Mouse (Mus musculus): Measurements from ENCODE around the gene Mgam.
"Not testable (repeated sequence)": the region's sequence is repeated elsewhere in the genome, so short reads cannot be mapped to it uniquely, and the experiment has no call there.

Mgam gene

DNA sequence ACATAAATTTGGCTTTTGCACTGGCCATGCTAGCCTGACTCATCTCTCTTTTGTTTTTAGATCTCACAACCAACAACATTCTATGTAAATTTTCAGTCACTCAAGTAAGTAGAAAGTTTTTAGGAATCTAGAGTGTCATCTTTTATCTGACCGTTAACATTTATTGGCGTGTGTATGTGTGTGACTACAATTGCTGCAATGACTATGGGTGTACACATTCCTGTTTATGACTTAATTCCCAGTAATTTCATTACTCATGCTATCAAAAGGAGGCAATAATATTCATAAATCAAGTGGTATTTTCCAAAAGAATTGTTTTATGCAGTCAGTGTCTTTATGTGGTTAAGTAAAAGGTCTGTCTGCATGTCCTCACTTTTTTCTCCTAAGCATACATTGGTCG, 110.9 kb downstream of the Mgam start:
- no peak for DNase-seq (ENCODE audit: low spot score)

DNA sequence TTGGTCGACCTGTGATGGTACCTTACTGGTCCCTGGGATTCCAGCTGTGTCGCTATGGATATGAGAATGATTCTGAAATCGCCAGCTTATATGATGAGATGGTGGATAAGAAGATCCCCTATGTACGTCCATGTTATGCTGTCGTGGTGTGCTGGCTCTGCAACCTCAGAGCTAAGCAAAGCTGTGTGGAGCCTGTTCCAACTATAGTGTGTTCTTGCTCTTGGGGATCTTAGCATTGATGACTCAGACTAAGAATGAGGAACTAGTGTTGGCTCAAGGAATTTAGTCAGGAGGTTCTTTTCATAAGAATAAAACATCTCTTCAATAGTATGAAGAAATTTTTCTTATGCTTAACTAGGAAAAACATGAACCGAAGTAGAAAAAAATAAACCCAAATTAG, 120.4 kb downstream of the Mgam start:
- not testable (repeated sequence) for DNase-seq (ENCODE audit: low spot score)

DNA sequence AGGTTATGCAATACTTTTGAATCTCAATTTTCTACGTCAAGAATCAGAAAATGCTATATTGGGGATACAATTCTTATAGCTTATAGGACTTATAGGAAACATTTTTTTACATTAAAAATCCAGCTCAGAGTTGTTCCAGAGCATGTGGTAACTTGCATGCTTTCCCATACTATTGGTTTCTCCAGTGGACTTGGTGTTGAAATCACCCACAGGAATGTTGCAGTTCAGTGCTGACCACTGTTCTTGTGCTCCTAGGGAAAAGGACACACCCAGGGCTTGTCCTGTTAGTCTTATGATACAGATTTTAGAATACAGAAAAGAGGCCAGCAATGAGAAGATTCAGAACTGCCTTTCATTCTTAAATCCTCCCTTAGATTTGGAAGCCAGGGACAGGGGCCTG, 127.3 kb downstream of the Mgam start:
- no peak for DNase-seq (ENCODE audit: low spot score)

DNA sequence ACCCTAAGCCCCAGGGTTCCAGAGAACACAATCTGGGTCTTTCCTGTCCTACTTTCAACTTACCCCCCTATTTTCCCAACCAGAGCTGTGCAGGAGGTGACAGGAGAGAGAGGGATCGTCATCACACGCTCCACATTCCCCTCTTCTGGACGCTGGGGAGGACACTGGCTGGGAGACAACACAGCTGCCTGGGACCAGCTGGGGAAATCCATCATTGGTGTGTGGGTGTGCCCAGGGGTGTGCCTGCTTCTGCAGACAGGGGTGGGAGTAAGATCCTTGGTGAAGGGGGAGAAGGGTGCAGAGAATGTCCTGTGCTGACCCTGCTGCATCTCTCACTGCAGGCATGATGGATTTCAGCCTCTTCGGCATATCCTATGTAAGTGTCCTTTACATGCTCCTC, 128.7 kb downstream of the Mgam start:
- DNase-seq (ENCODE audit: low spot score) = not testable (repeated sequence)

DNA sequence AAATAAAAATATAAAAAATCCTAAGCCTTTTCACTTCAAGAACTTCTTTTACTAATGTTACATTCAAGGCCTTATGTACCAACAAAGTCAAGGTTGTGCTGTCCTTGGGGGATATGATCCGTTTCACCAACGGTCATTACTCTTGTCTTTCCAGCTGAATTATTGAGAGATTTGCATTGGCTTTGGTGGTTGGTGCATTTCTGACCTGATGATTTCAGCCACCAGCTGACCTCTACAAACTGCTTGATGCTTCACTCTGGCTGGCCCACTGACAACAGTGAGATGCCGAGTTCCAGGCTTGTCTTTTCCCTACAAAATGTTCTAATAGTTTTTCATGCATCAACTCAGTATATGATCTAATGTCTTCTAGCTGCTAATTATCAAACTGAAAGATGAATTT, 146.0 kb downstream of the Mgam start:
- no peak for DNase-seq (ENCODE audit: low spot score)

DNA sequence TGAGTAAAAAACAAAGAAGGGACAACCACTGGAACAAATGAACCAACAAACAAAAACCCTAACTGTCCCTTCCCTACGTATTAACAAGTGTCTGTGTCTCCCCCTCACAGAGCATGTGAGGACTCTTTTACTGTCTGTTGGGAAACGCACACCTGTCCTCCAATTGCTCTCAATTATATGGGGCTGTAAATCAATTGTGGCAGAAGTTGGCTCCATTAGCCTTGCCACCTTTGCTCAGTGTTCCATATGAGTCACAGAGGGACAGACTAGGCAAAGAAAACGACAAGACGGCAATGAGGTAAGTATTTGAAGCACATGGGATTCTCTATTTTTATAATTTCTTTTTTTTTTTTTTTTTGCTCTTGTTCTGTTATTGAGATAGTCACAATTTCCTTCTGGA, 149.8 kb downstream of the Mgam start:
- DNase-seq (ENCODE audit: low spot score) = no peak

DNA sequence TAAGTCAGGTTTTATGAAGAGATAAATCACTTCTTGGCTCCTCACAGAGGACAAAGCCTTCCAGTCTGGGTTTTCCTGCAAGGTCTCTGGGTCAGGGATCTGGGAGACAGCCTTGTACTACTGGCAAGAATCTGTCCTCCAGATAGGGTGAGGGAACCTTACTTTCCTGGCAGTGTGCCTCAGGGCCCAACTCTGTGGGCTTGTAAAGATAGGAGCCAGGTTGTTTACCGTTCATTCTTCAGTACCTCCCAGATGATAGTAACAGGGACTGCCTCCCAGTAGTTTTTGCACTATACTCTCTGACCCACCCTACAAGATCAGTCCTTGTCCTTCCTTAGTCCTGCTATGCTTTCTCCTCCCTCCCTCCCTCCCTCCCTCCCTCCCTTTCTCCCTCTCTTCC, 155.0 kb downstream of the Mgam start:
- DNase-seq (ENCODE audit: low spot score) = no peak

DNA sequence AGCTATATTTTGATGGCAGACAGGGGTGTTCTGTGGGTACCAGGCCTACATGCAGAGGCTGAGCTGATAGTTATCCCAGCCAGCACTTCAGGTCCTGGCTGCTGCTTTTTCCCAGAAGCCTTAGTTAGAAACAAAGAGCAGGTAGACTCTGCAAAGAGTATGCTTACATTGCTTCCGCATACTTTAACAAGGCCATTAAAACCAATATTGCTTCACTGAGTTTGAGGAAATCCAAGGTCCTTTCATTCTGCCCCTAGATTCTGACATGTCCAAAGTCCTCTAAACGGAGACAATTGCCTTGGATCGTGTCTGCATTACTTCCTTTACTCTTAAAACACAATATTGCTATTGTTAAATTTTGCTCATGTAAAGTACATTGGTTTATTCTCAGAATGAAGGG, 155.7 kb downstream of the Mgam start:
- DNase-seq (ENCODE audit: low spot score) = no peak

DNA sequence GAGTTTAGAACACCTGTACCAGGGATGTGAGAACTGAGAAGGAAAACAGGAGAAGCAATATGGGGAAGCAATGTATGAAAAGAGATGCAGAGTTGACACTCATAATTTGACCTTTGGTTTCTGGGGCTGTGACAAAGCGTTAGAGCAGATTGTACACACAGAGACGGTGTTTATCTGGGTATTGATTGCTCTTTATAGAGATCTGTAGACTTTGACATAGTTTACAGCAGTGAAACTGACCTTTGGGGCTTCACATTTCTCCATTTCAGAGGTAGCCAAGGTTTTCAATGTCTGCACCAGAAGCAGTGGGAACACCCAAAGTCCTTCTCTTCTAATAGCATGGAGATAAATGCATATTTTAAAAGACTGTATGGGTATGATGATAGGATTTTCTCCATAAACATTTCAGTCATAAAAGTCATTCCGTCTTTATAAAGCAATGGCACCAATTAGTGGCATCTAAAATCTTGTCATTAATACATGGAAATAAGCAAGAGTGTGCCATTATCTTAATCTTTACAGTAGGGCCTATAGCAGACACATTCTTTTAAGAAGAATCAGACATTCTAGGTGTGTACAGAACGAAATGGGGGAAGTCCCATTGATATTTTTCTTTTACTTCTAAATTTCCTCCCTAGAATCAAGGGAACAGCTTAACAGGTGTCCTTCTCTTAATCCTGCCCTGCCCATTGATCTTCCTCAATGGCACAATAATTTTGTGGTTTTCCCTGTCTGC, 166.6 kb downstream of the Mgam start:
- DNase-seq (ENCODE audit: low spot score) = no peak

DNA sequence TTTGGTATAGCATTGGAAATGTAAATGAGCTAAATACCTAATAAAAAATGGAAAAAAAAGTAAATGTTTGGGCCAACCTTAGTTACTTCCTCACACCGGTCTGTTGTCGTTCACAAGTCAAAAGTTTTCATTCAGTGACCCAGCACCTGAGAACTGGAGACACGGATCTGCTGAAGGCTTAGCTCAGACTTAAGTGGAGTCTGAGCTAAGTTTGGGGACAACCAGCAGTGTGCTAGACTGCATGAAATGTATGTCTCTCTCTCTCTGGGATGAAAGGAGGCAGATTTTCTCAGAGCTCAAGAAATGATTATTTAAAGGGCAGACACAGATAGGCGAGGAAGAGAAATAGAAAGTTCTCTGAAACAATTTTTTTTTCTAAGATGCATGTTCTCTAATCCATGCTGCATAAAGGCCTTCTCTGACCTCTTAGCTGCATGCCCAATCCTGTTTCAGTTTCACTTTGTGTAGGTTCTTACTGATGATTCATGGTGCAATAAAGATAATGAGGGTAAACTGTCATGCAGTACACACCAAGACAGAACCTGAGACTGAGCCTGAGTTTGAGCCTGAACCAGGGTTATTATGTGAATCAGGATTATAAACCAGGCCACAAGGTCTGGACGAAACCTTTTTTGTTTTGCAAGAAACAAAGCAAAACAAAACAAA, 189.7 kb downstream of the Mgam start:
- DNase-seq (ENCODE audit: low spot score) = no peak

Data from spleen, adult 12 weeks (tissue).